Mouse (Mus musculus): ENCODE data around the gene Cyp2c38.
"Not testable (repeated sequence)": the region's sequence is repeated elsewhere in the genome, so short reads cannot be mapped to it uniquely, and the experiment has no call there.

Cyp2c38 gene

GRCm38 (mm10) chr19:39462941-39463340 is at the start of gene Cyp2c38:
TSS of gene Cyp2c38 (minus strand) at chr19:39463075.
- in situ Hi-C loops (cut with MboI), result no loop called here

- in situ Hi-C loops (cut with MboI), result no loop called here
Measured at GRCm38 (mm10) chr19:39510534-39510933, 47.7 kb upstream of the Cyp2c38 start, which contains the start of gene Cyp2c39. TSS of gene Cyp2c39 (plus strand) at chr19:39510862.

- in situ Hi-C loops (cut with MboI), result no loop called here
Measured at GRCm38 (mm10) chr19:39509533-39509932, 46.7 kb upstream of the Cyp2c38 start.

GRCm38 (mm10) chr19:39506341-39506740 is 43.5 kb upstream of the Cyp2c38 start:
- in situ Hi-C loops (cut with MboI), result no loop called here

GRCm38 (mm10) chr19:39483961-39484360 is 21.1 kb upstream of the Cyp2c38 start:
- in situ Hi-C loops (cut with MboI), result not testable (repeated sequence)

GRCm38 (mm10) chr19:39463923-39464322 is 1.0 kb upstream of the Cyp2c38 start:
- in situ Hi-C loops (cut with MboI), result no loop called here
